Mouse (Mus musculus) liver, postnatal 0 days (tissue): ENCODE data around the gene Slc30a7.

Experiments
- CTCF ChIP-seq: sonication (generic); IDR thresholded peaks from 2 replicates; pipeline ENCODE4 v1.5.1; 2016; ENCODE audit warnings: antibody characterized with exemption, low read depth
- EP300 ChIP-seq: IDR thresholded peaks from 2 replicates; pipeline ENCODE4 v1.6.1; 2016; ENCODE audit warnings: antibody characterized with exemption, low read depth, mild to moderate bottlenecking

- TF ChIP-seq CTCF (no peak), EP300 (no peak)
These were observed 14.6 kb downstream of the Slc30a7 start for GRCm38 (mm10) chr3:115992588-115992987.
